Mouse (Mus musculus) midbrain, embryonic 12.5 days (tissue): ENCODE measurements at regions not wholly inside any gene's neighbourhood (a gene's known extent, or its start where the extent isn't known, plus 50 kb on each side); places are given as distances from the start of the nearest gene placed in this dataset.
"Not testable (repeated sequence)": the region's sequence is repeated elsewhere in the genome, so short reads cannot be mapped to it uniquely, and the experiment has no call there.

Experiments used
- ATAC-seq: fragments of 200-750 bp; cut with Nextera tagmentation; 2 replicates; pipeline ENCODE4 v1.8.0; 2017; ENCODE audit warnings: low read depth, moderate TSS enrichment, moderate library complexity; ENCODE audit not compliant: low FRiP score
- H3K27ac ChIP-seq: fragments of 300-500 bp; sonication (generic); replicated peaks from 2 replicates; pipeline ENCODE4 v1.5.1; 2016; ENCODE audit warnings: mild to moderate bottlenecking
- H3K27me3 ChIP-seq: fragments of 300-500 bp; sonication (generic); 2 replicates; pipeline ENCODE4 v1.6.1; 2016; ENCODE audit warnings: mild to moderate bottlenecking
- H3K36me3 ChIP-seq: fragments of 300-500 bp; sonication (generic); 2 replicates; pipeline ENCODE4 v1.6.1; 2016
- H3K4me1 ChIP-seq: fragments of 300-500 bp; sonication (generic); 2 replicates; pipeline ENCODE4 v1.6.1; 2016
- H3K4me2 ChIP-seq: fragments of 300-500 bp; sonication (generic); replicated peaks from 2 replicates; pipeline ENCODE4 v1.6.1; 2016; ENCODE audit warnings: mild to moderate bottlenecking, moderate library complexity
- H3K4me3 ChIP-seq: fragments of 300-500 bp; sonication (generic); 2 replicates; pipeline ENCODE4 v1.5.1; 2016; ENCODE audit warnings: mild to moderate bottlenecking
- H3K9ac ChIP-seq: fragments of 300-500 bp; sonication (generic); replicated peaks from 2 replicates; pipeline ENCODE4 v1.6.1; 2016; ENCODE audit warnings: mild to moderate bottlenecking, moderate library complexity
- H3K9me3 ChIP-seq: fragments of 300-500 bp; sonication (generic); 2 replicates; pipeline ENCODE4 v1.6.1; 2016; ENCODE audit warnings: mild to moderate bottlenecking
- WGBS: fragments of 180-500 bp; shearing (Covaris S2); methylation state at CpG from one replicate; pipeline ENCODE4 v1.1.7; 2016; 5-methylcytosine and 5-hydroxymethylcytosine counted together

DNA sequence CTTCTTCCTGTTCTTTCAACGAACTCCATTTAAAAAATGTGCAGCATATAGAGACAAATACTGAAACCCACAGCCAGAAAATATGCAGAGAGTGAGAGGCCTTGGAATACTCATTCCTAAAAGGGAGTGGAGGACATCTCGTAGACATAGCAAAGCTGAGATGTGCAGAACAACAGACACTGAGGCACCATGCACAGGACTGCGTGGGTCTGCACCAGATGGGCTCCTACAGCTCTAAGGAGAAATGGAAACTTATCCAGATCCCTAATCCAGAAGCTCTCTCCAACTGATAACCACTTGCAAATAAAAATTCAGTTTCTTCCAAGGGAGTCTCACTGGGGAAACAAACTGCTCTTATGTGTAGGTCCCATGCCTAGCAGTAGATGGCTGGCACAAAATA is 101.6 kb downstream of the Slc25a24 start:
- Histone ChIP-seq H3K36me3 (no peaks in the 10 kb centered on the region), H3K9ac (no peak overlapping the region), H3K27ac (no peak overlapping the region), H3K9me3 (no peaks in the 10 kb centered on the region), H3K4me1 (no peaks in the 10 kb centered on the region), H3K27me3 (no peaks in the 10 kb centered on the region), H3K4me2 (no peak overlapping the region), H3K4me3 (no peak overlapping the region)
- no peak for ATAC-seq
- 91% methylated on average over 3 of the region's 3 CpGs for WGBS

DNA sequence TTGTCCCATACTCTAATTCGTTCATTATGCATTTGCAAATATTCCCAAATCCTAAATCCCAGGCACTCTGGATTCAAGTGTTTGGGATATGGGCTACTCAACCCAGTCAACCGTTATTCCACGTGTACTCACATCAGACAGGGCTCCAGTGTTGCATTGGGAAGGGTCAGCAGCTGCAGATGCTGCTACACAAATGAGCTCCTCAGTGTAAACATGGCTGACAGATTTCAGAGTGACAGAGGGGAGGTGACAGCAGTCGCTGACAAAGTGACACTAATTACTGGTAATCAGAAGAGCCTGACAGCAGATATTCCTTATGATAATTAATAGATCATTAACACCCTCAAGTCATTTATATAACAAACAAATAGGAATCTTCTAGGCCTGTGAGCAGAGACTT is 106.2 kb upstream of the Vav3 start:
- Histone ChIP-seq H3K27me3 (no peaks in the 10 kb centered on the region), H3K36me3 (no peaks in the 10 kb centered on the region), H3K27ac (no peak overlapping the region), H3K4me1 (no peaks in the 10 kb centered on the region), H3K4me3 (no peak overlapping the region), H3K9ac (no peak overlapping the region), H3K9me3 (no peaks in the 10 kb centered on the region), H3K4me2 (no peak overlapping the region)
- ATAC-seq = no peak
- WGBS = 70% methylated on average over 4 of the region's 4 CpGs

DNA sequence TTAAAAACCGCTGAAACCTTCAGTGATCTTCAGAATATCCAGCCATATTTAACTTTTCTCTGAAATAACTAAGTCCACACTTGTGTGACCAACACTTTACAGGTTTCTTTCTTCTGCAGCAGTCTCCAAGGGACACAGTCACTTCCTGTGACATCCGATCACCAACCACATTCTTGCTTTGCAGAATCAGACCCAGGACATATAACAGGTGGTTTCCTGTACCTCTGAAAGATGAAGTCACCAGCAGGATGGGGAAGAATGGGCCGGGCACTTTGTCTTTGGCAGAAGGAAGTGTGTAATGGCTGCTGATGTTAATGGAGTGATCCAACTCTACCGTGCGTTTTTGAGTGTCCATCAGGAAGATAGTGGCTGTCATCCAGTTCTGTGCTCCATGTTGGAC is 103.5 kb upstream of the Vav3 start:
- H3K4me3 ChIP-seq = no peak overlapping the region
- no peak for ATAC-seq
- H3K9ac ChIP-seq = no peak overlapping the region
- 94% methylated on average over 5 of the region's 5 CpGs for WGBS
- no peaks in the 10 kb centered on the region for H3K27me3 ChIP-seq
- H3K36me3 ChIP-seq = no peaks in the 10 kb centered on the region
- no peaks in the 10 kb centered on the region for H3K9me3 ChIP-seq
- no peak overlapping the region for H3K4me2 ChIP-seq
- H3K27ac ChIP-seq = no peak overlapping the region
- H3K4me1 ChIP-seq = no peaks in the 10 kb centered on the region

DNA sequence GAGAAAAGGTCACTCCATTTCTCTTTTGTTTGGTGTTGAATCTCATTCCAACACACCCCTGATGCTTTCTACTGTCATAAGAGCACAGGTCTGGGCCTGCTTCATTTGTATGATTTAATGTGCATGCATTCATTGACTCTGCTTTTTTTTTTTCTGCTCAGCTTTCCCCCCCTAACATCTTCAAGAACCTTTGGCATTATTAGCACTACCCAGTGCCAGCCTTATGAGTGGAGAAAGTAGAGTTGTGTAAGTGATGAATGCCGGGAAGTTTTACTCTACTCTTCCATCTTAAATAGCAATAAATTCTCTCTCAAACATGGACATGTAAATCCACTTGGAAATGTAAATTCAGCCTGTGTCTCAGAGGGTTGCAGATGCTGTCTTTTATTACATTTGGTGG is 97.0 kb upstream of the Vav3 start:
- no peak overlapping the region for H3K4me2 ChIP-seq
- no peak overlapping the region for H3K27ac ChIP-seq
- WGBS = 94% methylated on average over 1 of the region's 1 CpGs
- no peak overlapping the region for H3K9ac ChIP-seq
- H3K36me3 ChIP-seq = no peaks in the 10 kb centered on the region
- H3K4me1 ChIP-seq = no peaks in the 10 kb centered on the region
- H3K27me3 ChIP-seq = no peaks in the 10 kb centered on the region
- no peak overlapping the region for H3K4me3 ChIP-seq
- no peak for ATAC-seq
- peaks cover 5% of the 10 kb centered on the region; the same call in 1 of the 2 replicates for H3K9me3 ChIP-seq

DNA sequence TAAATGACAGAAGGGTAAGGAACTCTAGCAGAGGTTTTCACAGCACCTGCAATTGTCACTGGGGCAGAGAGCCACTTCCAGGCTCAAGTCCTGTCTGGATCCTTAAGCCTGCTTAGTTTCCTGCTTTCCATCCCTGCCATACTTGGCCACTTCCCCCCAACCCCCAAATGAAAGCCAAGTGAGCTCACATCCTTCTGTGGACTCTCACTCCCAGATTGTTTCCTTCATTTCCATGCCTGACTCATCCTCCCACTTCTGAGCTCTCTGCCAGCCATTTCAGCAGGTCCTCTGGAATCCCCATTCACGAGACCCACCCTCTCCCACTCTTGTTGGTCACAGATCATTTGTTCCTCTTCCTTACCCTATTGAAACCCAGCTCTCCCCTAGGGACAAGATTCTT is 91.7 kb upstream of the Vav3 start:
- Histone ChIP-seq H3K9ac (no peak overlapping the region), H3K36me3 (no peaks in the 10 kb centered on the region), H3K4me1 (no peaks in the 10 kb centered on the region), H3K4me2 (no peak overlapping the region), H3K9me3 (peaks cover 5% of the 10 kb centered on the region; the same call in 1 of the 2 replicates), H3K27me3 (no peaks in the 10 kb centered on the region), H3K27ac (no peak overlapping the region), H3K4me3 (no peak overlapping the region)
- no peak for ATAC-seq
- WGBS = 34% methylated on average over 1 of the region's 1 CpGs

DNA sequence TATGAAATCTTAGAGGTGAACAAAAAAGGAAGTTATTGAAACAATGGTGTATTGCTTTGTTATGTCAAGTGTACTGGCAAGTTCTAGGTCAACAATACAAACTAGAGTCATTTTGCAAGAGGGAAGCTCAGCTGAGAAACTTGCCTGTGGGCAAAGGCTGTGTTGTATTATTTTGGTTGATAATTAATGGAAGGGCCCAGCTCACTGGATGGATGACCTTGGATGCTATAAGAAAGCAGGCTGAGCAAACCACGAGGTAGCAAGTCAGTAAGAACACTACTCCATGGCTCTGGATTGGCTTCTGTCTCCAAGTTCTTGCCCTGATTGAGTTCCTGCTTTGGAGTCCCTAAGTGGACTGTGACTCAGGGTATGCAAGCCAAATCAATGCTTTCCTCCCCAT is 91.1 kb upstream of the Vav3 start:
- Histone ChIP-seq H3K9me3 (peaks cover 5% of the 10 kb centered on the region; the same call in 1 of the 2 replicates), H3K4me1 (no peaks in the 10 kb centered on the region), H3K9ac (no peak overlapping the region), H3K27ac (no peak overlapping the region), H3K36me3 (no peaks in the 10 kb centered on the region), H3K4me2 (no peak overlapping the region), H3K4me3 (no peak overlapping the region), H3K27me3 (no peaks in the 10 kb centered on the region)
- WGBS = 87% methylated on average over 1 of the region's 1 CpGs
- ATAC-seq = no peak

DNA sequence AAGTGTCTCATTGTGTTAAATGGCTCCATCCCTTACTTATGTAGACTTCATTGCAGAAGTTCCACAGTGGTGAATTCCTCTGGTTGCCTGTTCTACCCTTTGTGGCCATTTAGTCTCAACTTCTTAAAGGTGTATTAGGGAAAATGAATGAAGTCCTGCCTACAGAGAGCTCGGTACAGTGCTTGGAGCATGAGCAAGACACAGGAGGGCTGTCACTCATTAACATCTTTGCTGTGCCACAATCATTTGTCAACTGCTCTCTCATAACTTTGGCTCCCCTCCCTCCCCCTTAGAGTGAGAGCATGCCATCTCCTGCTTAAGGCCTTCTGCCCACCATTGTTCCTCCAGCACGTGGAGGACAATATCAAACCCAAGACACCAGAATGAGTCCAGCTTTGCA is 90.5 kb upstream of the Vav3 start:
- Histone ChIP-seq H3K27me3 (no peaks in the 10 kb centered on the region), H3K4me3 (no peak overlapping the region), H3K4me1 (no peaks in the 10 kb centered on the region), H3K4me2 (no peak overlapping the region), H3K9ac (no peak overlapping the region), H3K36me3 (no peaks in the 10 kb centered on the region), H3K27ac (no peak overlapping the region), H3K9me3 (no peaks in the 10 kb centered on the region)
- ATAC-seq = no peak
- 84% methylated on average over 2 of the region's 2 CpGs for whole genome bisulfite sequencing

DNA sequence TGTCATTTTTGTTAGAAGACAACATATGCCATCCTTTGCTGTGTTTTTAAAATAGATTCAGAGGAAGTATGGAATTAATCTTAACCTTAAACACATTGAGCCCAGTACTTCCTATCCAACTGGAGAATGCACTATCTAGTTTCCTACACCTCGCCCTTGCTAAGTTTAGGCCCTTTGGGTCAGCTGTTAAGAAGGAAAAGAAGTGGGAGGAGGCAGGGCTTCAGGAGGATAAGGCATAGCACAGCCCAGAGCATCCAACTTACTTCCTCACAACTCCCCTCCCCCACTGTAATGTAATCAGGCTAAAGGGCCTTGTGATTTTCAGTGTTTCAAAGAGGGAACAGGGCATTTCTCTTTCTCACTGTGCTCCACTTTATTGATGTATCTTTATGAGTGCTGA is 88.7 kb upstream of the Vav3 start:
- no peak overlapping the region for H3K4me3 ChIP-seq
- ATAC-seq = no peak
- H3K27ac ChIP-seq = no peak overlapping the region
- no peak overlapping the region for H3K9ac ChIP-seq
- no peak overlapping the region for H3K4me2 ChIP-seq
- H3K9me3 ChIP-seq = no peaks in the 10 kb centered on the region
- no peaks in the 10 kb centered on the region for H3K4me1 ChIP-seq
- no peaks in the 10 kb centered on the region for H3K27me3 ChIP-seq
- no peaks in the 10 kb centered on the region for H3K36me3 ChIP-seq
- WGBS = 60% methylated on average over 1 of the region's 1 CpGs

DNA sequence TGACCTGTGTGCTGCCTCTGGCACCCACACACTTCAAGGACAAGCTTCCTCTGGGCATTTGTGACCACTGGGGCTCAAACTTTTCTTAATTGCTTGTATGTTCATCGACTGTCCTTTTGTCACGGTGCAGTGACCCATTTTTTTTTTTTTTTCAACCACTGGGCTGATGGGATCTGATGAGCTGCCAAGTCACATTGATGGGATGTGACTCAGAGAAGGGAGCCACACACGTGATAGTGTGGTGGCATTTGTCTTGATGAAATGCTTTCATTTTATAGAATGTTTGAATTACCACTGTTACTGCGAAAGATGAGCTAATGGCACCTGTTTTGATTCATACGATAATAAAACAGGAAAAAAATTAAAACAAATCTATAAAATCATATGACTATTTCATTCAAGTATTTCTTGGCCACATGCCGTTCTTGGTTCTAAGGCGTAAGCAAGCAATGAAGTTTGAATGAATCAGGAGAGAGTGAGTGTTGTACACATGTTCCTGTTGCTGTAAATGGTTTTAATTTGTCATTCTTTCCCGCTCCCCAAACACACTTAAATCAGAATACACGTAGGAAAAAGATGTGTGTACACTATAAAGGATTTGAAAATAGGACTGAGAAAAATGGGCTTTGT is 86.3 kb upstream of the Vav3 start:
- no peak for ATAC-seq
- no peaks in the 10 kb centered on the region for H3K36me3 ChIP-seq
- no peak overlapping the region for H3K9ac ChIP-seq
- H3K27me3 ChIP-seq = no peaks in the 10 kb centered on the region
- no peaks in the 10 kb centered on the region for H3K9me3 ChIP-seq
- WGBS = 80% methylated on average over 9 of the region's 9 CpGs
- no peak overlapping the region for H3K4me2 ChIP-seq
- no peaks in the 10 kb centered on the region for H3K4me1 ChIP-seq
- H3K27ac ChIP-seq = no peak overlapping the region
- H3K4me3 ChIP-seq = no peak overlapping the region

DNA sequence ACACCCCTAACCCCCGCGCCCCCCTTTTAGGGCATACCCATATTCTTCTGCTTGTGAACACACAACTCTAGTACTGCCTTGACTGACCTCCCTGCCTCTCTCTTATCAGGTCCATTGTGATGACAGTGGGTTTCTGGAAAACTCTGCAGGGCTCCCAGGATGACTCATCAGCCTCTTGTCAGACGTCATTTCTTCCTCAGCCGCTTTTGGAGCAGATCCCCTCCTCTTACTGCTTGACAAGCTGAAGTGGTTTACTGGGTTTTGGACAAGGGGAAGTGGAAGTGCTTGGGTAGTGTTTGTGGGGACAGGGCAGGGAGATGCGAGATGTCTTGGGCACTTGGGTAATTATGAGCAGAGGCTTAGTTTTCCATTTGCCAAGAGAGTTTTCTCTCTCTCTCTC is 85.5 kb upstream of the Vav3 start:
- Histone ChIP-seq H3K9me3 (no peaks in the 10 kb centered on the region), H3K4me2 (no peak overlapping the region), H3K27me3 (no peaks in the 10 kb centered on the region), H3K36me3 (no peaks in the 10 kb centered on the region), H3K4me3 (no peak overlapping the region), H3K27ac (no peak overlapping the region), H3K4me1 (no peaks in the 10 kb centered on the region), H3K9ac (no peak overlapping the region)
- no peak for ATAC-seq
- 79% methylated on average over 5 of the region's 5 CpGs for WGBS

DNA sequence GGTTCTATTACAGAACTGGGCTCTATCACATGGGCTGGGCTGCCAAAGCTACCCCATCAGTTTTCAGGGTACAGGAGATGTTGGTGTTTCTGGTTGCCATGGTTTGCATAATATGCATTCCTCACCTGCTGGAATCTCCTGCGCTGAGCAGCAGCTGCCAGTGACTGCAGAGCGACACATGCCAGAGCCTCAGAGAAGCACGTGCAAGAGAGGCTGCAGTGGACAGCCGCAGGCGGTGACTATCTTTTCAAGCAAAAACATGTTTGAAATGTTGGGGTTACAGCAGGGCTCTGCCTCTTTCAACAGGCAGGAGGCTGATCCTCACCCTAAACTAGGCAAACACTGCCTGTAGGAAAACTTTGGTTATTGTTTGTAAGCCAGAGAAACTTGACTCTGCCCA is 83.7 kb upstream of the Vav3 start:
- Histone ChIP-seq H3K4me3 (no peak overlapping the region), H3K27me3 (no peaks in the 10 kb centered on the region), H3K27ac (no peak overlapping the region), H3K36me3 (no peaks in the 10 kb centered on the region), H3K9me3 (no peaks in the 10 kb centered on the region), H3K9ac (no peak overlapping the region), H3K4me2 (no peak overlapping the region), H3K4me1 (no peaks in the 10 kb centered on the region)
- 76% methylated on average over 5 of the region's 5 CpGs for WGBS
- ATAC-seq = no peak

DNA sequence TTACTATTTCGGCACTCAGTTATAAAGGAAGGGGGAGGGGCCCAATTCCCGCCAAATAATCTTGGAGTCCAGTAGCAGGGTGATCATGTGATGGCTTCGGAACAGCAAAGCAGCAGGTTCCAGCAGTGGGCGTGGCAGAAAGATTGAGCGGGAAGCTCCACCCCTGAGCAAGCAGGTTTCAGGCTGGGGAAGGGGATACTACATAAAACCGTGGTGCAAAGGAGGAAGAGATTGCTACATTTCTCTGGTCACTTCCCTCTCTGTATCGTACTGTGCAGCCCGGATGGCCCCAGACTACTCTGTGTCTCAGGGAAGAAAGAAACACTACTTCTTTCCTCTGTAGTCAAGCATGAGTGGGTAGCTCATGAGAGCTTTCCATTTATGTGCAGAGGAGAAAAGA is 73.5 kb upstream of the Vav3 start:
- H3K9me3 ChIP-seq, H3K4me1 ChIP-seq: not testable (repeated sequence)
- 78% methylated on average over 8 of the region's 8 CpGs for WGBS

DNA sequence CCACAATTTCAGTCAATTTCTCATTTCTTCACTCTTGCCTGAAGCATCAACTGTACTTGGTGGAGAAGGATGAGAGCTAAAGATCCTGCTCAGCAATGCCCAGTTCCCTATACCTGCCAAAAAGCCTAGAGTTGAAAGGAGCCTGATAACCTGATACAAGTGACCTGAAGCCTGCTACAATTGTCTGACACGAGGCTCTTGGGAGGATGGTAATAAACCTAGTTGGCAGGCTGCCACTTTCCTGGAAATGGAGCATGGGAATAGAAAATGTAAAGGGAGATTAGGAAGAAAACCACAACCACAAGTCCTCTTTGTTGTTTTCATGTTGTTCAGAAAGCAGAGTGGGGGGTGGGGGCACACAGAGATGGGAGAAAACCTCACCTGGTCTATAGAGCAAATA is 69.7 kb upstream of the Vav3 start:
- Histone ChIP-seq H3K36me3 (no peaks in the 10 kb centered on the region), H3K27me3 (no peaks in the 10 kb centered on the region)
- 41% methylated on average over 1 of the region's 1 CpGs for WGBS

More for the DNA sequence above, 73.5 kb upstream of the Vav3 start:
- not testable (repeated sequence) for H3K36me3 ChIP-seq, H3K9ac ChIP-seq, H3K27me3 ChIP-seq, H3K27ac ChIP-seq, H3K4me3 ChIP-seq, ATAC-seq, H3K4me2 ChIP-seq

More for the DNA sequence above, 69.7 kb upstream of the Vav3 start:
- no peak overlapping the region for H3K27ac ChIP-seq
- no peak overlapping the region for H3K4me2 ChIP-seq
- no peak for ATAC-seq
- no peaks in the 10 kb centered on the region; the same call in 1 of the 2 replicates for H3K4me1 ChIP-seq
- no peak overlapping the region for H3K4me3 ChIP-seq
- no peak overlapping the region for H3K9ac ChIP-seq
- H3K9me3 ChIP-seq = no peaks in the 10 kb centered on the region
